Mouse (Mus musculus) lung, postnatal 36 days (tissue): Measurements from ENCODE around the gene Tmem235.
"Not testable (repeated sequence)": the region's sequence is repeated elsewhere in the genome, so short reads cannot be mapped to it uniquely, and the experiment has no call there.

Experiments used
- DNase-seq: peaks from one replicate; pipeline ENCODE4 v3.0.0; 2022; ENCODE audit warnings: mixed read lengths

Gene Tmem235

DNA sequence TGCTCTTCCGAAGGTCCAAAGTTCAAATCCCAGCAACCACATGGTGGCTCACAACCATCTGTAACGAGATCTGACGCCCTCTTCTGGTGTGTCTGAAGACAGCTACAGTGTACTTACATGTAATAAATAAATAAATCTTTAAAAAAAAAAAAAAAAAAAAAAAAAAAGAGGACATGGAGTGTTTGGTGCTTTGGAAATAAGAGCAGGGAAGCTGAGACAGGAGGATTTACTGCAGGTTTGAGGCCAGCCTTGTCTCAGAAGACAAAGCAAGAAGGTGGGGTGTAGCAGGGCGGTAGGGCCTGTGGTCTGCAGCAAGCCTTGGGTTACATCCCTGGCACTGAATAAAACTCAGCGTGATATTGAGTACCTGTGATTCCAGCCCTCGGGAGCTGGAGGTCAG is 27.0 kb upstream of the Tmem235 start:
- not testable (repeated sequence) for DNase-seq

DNA sequence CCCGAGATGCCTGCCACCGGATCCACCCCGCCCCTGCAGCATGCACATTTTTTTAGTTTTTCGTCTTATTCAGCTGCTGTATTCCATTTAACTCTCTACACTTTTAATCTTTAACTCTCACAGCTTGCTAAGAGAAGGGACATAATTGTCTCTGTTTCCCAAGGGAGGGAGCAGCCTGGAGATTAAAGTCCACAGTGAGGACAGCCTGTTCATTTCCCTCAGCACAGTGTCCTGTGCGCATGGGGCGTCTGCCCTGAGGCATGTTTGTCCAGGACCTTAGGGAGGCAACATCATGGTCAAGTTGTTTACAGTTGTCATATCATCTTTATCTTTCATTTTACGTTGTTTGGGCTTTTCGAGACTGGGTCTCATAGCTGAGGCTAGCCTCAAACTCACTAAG is 26.5 kb upstream of the Tmem235 start:
- DNase-seq: no peak

DNA sequence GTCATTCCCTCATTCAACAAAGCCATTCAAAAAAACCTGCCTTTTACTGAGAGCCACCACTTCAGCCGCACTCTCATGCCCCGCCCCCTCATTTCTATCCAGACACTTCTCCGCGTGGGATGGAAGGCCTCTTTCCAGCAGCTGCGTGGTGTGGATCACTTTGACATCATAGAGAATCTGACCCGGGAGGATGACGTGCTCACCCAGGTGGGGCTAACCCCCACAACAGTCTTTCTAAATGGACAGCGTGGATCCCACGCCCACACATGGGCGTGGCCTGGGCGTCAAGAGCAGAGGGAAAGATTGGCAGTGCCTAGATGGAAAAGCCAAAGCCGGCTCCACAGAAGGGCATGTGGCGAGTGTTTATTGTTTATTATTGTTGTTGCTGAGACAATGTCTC is 24.2 kb upstream of the Tmem235 start:
- DNase-seq: peak; percentile 70

DNA sequence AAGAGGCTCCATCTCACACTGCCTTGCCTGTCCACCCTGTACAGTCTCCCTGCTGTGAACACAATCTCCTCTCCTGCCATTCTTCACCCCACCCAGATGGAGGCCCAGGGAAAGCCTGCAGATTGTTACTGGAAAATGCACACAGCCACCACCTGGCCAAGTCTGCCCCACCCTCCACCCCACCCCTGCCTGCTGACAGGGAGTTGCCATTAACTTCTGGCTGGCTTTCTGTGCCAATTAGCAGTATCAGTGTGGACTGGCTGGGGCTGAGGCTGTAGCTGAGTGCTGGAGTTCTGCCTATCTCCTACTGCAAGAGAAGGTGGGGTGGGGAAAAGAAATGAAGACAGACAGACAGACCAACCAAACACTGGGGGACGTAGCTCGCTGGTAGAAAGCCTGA is 22.0 kb upstream of the Tmem235 start:
- DNase-seq: no peak

DNA sequence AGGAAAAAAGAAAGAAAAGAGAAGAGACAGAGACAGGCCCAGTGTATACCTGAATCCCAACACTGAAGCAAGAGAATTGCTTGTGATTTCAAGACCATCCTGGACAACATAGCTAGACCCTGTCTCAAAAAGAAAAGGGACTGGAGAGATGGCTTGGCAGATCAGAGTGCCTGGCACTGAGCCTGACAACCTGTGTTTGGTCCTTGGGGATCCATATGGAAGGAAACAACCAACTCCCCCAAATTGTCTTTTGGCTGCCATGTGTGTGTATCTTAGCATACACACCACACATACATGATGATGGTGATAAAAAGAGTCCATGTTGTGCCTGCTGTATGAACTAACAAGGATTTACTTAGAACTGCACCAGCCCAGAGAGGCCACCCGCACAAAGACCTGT is 21.5 kb upstream of the Tmem235 start:
- DNase-seq: no peak

- DNase-seq: no peak
Measured at GRCm38 (mm10) chr11:117840910-117841309, 19.6 kb upstream of the Tmem235 start.

GRCm38 (mm10) chr11:117843434-117843833 is 17.1 kb upstream of the Tmem235 start:
- DNase-seq: no peak

DNA sequence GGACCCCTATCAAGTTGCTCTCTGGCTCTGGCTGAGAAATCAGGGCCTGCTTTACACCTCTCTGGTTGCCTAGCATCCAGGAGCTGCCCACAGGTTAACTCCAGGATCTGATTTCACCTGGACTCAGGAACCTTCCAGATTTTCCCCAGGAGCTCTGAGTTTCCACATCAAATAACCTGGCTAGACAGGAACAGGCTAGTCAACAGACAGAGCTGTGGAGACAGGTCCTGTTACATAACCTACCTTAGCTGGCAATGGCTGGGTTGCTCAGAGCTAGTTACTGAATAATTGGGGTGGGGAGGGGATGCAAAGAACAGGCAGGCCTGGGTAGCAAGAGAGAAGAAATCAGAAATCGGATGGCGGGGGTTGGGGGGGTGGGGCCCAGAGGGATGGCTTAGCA is 15.6 kb upstream of the Tmem235 start:
- no peak for DNase-seq

- DNase-seq: no peak
Measured at GRCm38 (mm10) chr11:117845651-117846050, 14.9 kb upstream of the Tmem235 start.

DNA sequence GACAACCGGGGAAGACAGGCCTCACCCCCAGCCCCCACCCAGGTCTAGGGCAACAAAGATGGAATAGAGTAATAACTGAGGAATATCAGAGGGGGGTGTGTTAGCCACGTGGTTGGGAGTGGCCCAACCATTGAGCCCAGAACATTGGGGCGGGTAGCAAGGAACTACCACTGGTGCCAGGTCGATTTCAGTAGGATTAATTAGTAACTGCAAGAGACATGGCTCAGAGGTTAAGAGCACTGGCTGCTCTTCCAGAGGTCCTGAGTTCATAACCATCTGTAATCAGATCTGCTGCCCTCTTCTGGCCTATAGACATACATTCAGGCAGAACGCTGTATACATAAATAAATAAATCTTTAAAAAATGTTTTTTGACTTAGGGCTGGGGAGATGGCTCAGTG is 13.9 kb upstream of the Tmem235 start:
- DNase-seq: peak; percentile 23

- DNase-seq: peak; percentile 33
Measured at GRCm38 (mm10) chr11:117847593-117848215, 12.8 kb upstream of the Tmem235 start.

- peak; percentile 54 for DNase-seq
Measured at GRCm38 (mm10) chr11:117848271-117848984, 12.1 kb upstream of the Tmem235 start.

- peak; percentile 97 for DNase-seq
Measured at GRCm38 (mm10) chr11:117848985-117849671, 11.4 kb upstream of the Tmem235 start, which contains the start of gene Birc5. Gene Birc5 (plus strand): TSS chr11:117849251.

- no peak for DNase-seq
Measured at GRCm38 (mm10) chr11:117852875-117853274, 7.7 kb upstream of the Tmem235 start.

DNA sequence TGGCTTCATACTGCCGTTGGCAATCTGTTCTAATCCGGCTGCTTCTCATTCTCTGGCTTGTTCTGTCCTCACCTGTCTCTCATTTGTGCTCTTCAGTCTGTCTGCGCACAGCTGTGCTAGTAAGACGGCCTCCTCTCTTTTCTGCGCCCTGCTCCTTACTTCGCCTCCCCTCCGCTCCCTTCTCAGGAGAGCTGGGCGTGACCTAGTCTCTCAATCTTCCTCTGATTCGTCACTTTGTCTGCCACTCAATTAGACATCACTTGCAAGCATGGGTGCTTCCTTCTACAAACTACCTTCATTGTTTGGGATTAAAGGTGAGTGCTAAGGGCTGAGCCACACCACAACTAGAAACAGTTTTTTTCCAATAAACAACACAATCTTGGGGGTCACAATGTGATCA is 6.3 kb upstream of the Tmem235 start:
- no peak for DNase-seq

GRCm38 (mm10) chr11:117855360-117855759 is 5.2 kb upstream of the Tmem235 start:
- no peak for DNase-seq

- DNase-seq: no peak
Measured at GRCm38 (mm10) chr11:117855975-117856374, 4.6 kb upstream of the Tmem235 start.

DNA sequence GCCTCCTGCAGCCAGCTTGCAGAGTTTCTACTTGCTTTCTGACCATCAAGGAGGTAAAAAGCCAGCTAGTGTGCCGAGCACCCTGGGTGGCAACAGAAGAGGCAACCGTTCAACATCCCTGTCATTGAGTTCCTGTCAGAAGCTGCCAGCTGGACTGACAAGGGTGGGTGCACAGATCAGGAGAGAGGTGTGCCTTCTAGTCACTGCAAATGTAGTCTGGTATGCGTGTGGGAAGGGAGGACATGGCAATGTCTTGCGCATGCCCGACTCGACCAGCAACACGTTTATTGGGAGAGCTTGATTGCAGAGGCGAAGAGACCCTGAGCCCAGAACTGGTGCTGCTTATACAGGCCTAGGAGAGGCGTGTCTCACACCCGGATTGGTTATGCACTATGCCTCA is 3.1 kb upstream of the Tmem235 start:
- no peak for DNase-seq

- no peak for DNase-seq
Measured at GRCm38 (mm10) chr11:117858392-117858791, 2.2 kb upstream of the Tmem235 start.

DNA sequence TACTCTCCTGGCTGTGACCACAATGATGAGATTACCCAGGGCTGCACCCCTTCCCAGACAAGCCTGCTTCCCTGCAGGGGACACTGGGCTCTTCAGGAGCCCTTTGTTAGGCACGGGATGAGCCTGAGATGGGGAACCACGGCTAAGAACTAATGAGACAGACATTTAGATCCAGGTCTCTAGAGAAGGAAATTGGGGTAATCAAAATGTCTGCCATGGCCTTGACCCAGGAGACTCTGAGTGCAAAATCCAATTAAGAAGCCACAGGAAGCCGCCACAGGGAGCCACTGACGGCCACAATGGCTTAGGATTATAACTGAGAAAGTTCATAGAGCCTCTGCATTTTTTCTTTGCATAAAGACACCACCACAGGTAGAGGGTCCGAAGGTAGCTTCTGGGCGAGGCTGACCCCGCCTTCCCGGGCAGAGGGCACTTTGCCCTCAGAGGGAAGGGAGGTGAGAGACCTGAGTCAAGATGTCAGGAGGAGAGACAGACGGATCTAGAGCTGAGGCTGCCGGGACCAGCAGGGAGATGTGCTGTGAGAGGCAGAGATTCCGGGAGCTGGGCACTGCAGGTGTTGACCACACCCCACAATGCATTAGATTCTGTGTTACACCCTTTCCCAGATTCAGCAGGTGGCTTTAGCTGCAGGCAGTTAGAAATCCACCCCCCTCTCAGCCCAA is 2.8 kb downstream of the Tmem235 start:
- no peak for DNase-seq

DNA sequence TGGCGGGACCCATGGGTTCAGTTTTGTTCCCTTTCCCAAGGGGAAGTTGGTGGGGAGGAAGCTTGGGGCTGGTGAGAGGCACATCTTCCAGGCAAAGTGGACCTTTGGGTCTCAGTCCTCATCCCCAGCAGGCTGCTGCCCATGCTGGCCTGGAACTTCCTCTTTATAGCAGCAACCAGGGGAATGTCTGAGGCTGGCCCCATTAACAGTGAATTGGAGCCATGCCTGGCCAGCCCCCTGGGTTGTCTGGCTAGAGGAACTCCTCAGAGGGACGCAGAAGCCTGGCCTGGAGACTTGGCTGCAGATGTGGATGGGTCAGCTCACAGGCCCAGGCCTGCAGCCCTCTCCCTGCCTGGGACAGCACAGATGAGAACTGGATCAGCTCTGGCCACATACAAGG is 4.3 kb downstream of the Tmem235 start:
- no peak for DNase-seq

- DNase-seq: no peak
Measured at GRCm38 (mm10) chr11:117865988-117866387, 5.4 kb downstream of the Tmem235 start.

GRCm38 (mm10) chr11:117870688-117871365 is 10.3 kb downstream of the Tmem235 start:
- DNase-seq: peak; percentile 84
